Mouse (Mus musculus) midbrain, embryonic 10.5 days (tissue): ENCODE measurements around the gene Esrra. TPM values are rescaled to one million over a fixed set of nuclear protein-coding genes. Genes with fewer than 3 reads are reported as not detected.

Experiments used
- DNase-seq: peaks from one replicate; pipeline ENCODE4 v3.0.0-alpha.2; 2017; ENCODE audit warnings: low spot score
- H3K27ac ChIP-seq: fragments of 300-500 bp; sonication (generic); replicated peaks from 2 replicates; pipeline ENCODE4 v1.5.1; 2016; ENCODE audit warnings: mild to moderate bottlenecking
- H3K27me3 ChIP-seq: fragments of 300-500 bp; sonication (generic); 2 replicates; pipeline ENCODE4 v1.6.1; 2016; ENCODE audit warnings: low read depth, mild to moderate bottlenecking; ENCODE audit not compliant: poor library complexity, severe bottlenecking
- H3K36me3 ChIP-seq: fragments of 300-500 bp; sonication (generic); 2 replicates; pipeline ENCODE4 v1.6.1; 2016; ENCODE audit warnings: mild to moderate bottlenecking, moderate library complexity
- H3K4me1 ChIP-seq: fragments of 300-500 bp; sonication (generic); 2 replicates; pipeline ENCODE4 v1.6.1; 2016
- H3K4me3 ChIP-seq: fragments of 300-500 bp; sonication (generic); 2 replicates; pipeline ENCODE4 v1.5.1; 2016; ENCODE audit warnings: mild to moderate bottlenecking, moderate library complexity
- H3K9me3 ChIP-seq: fragments of 300-500 bp; sonication (generic); replicated peaks from 2 replicates; pipeline ENCODE4 v1.6.1; 2016; ENCODE audit warnings: mild to moderate bottlenecking
- WGBS: fragments of 180-500 bp; shearing (Covaris S2); methylation state at CpG from one replicate; pipeline ENCODE4 v1.1.7; 2016; 5-methylcytosine and 5-hydroxymethylcytosine counted together
- polyA plus RNA-seq: library from polyadenylated mRNA; unstranded; fragments of >200 nt; fragmentation: Nextera tagmentation; extraction: Ambion mirVana; gene quantifications from 2 replicates; pipeline ENCODE4 v1.2.1, GENCODE M21; 2016

Esrra gene
- polyA plus RNA-seq, 1 experiment from 2014 or later: 8.9 TPM

GRCm38 (mm10) chr19:6937541-6938465 is 16.2 kb upstream of the Esrra start:
- H3K9me3 ChIP-seq: no peaks in the 10 kb centered on the region
- peaks cover 63% of the 10 kb centered on the region for H3K27me3 ChIP-seq
- H3K4me3 ChIP-seq: no peak overlapping the region
- WGBS: 82% methylated on average over 16 of the region's 16 CpGs
- H3K27ac ChIP-seq: no peak overlapping the region
- no peak for DNase-seq
- peaks cover 48% of the 10 kb centered on the region for H3K4me1 ChIP-seq
- H3K36me3 ChIP-seq: 0 out of 2 replicates have a peak, but pooled peaks cover 2% of the 10 kb centered on the region

- 23% methylated on average over 3 of the region's 3 CpGs for WGBS
- peaks cover 78% of the 10 kb centered on the region for H3K27me3 ChIP-seq
- H3K9me3 ChIP-seq: no peaks in the 10 kb centered on the region
- 0 out of 2 replicates have a peak, but pooled peaks cover 2% of the 10 kb centered on the region for H3K36me3 ChIP-seq
- H3K27ac ChIP-seq: no peak overlapping the region
- no peak for DNase-seq
- H3K4me1 ChIP-seq: peaks cover 39% of the 10 kb centered on the region
- no peak overlapping the region for H3K4me3 ChIP-seq
Observed at GRCm38 (mm10) chr19:6936299-6936698, 14.7 kb upstream of the Esrra start.

GRCm38 (mm10) chr19:6934195-6934977 is 12.8 kb upstream of the Esrra start, which contains the start of gene Kcnk4:
Kcnk4 (minus strand) TSS chr19:6934515.
- Histone ChIP-seq H3K27me3 (peaks cover 85% of the 10 kb centered on the region), H3K4me3 (peak within 1 kb of the TSS; percentile 47), H3K27ac (no peak within 1 kb of the TSS; the same call in 1 of the 2 replicates), H3K4me1 (peaks cover 24% of the 10 kb centered on the region), H3K9me3 (no peaks in the 10 kb centered on the region), H3K36me3 (0 out of 2 replicates have a peak, but pooled peaks cover 2% of the 10 kb centered on the region)
- DNase-seq: no peak
- WGBS: 13% methylated on average over 20 of the region's 23 CpGs

GRCm38 (mm10) chr19:6933436-6934194 is 12.0 kb upstream of the Esrra start:
- WGBS: 3% methylated on average over 58 of the region's 58 CpGs
- Histone ChIP-seq H3K27me3 (peaks cover 85% of the 10 kb centered on the region), H3K4me1 (peaks cover 20% of the 10 kb centered on the region), H3K9me3 (no peaks in the 10 kb centered on the region), H3K36me3 (0 out of 2 replicates have a peak, but pooled peaks cover 2% of the 10 kb centered on the region), H3K4me3 (peak overlapping the region; percentile 47), H3K27ac (no peak overlapping the region; the same call in 1 of the 2 replicates)
- DNase-seq: no peak

- H3K4me1 ChIP-seq: peaks cover 23% of the 10 kb centered on the region
- 0 out of 2 replicates have a peak, but pooled peaks cover 1% of the 10 kb centered on the region for H3K36me3 ChIP-seq
- no peak overlapping the region for H3K27ac ChIP-seq
- H3K4me3 ChIP-seq: no peak overlapping the region
- no peaks in the 10 kb centered on the region for H3K9me3 ChIP-seq
- 18% methylated on average over 4 of the region's 4 CpGs for WGBS
- DNase-seq: no peak
- H3K27me3 ChIP-seq: peaks cover 85% of the 10 kb centered on the region
Observed at GRCm38 (mm10) chr19:6933102-6933435, 11.5 kb upstream of the Esrra start.

GRCm38 (mm10) chr19:6932018-6932417 is 10.4 kb upstream of the Esrra start:
- no peak for DNase-seq
- Histone ChIP-seq H3K9me3 (no peaks in the 10 kb centered on the region), H3K36me3 (no peaks in the 10 kb centered on the region), H3K27me3 (peaks cover 95% of the 10 kb centered on the region), H3K4me1 (peaks cover 32% of the 10 kb centered on the region), H3K4me3 (no peak overlapping the region), H3K27ac (no peak overlapping the region)
- WGBS: 48% methylated on average over 1 of the region's 1 CpGs

- Histone ChIP-seq H3K9me3 (no peaks in the 10 kb centered on the region; the same call in 1 of the 2 replicates), H3K27ac (no peak overlapping the region), H3K36me3 (no peaks in the 10 kb centered on the region), H3K4me3 (no peak overlapping the region), H3K4me1 (peaks cover 42% of the 10 kb centered on the region), H3K27me3 (peaks cover 100% of the 10 kb centered on the region)
- DNase-seq: no peak
- 0% methylated on average over 2 of the region's 2 CpGs for WGBS
Observed at GRCm38 (mm10) chr19:6931002-6931401, 9.4 kb upstream of the Esrra start.

- Histone ChIP-seq H3K27ac (no peak overlapping the region), H3K9me3 (no peaks in the 10 kb centered on the region; the same call in 1 of the 2 replicates), H3K4me1 (peaks cover 44% of the 10 kb centered on the region), H3K27me3 (peaks cover 100% of the 10 kb centered on the region), H3K4me3 (no peak overlapping the region; the same call in 1 of the 2 replicates), H3K36me3 (no peaks in the 10 kb centered on the region)
- no peak for DNase-seq
- 8% methylated on average over 9 of the region's 9 CpGs for WGBS
Observed at GRCm38 (mm10) chr19:6928080-6928479, 6.5 kb upstream of the Esrra start.

GRCm38 (mm10) chr19:6926559-6927255 is 5.1 kb upstream of the Esrra start:
- peak overlapping the region; percentile 42 for H3K4me3 ChIP-seq
- peaks cover 97% of the 10 kb centered on the region for H3K27me3 ChIP-seq
- DNase-seq: peak; percentile 45
- H3K4me1 ChIP-seq: peaks cover 54% of the 10 kb centered on the region
- no peak overlapping the region for H3K27ac ChIP-seq
- H3K9me3 ChIP-seq: no peaks in the 10 kb centered on the region; the same call in 1 of the 2 replicates
- H3K36me3 ChIP-seq: no peaks in the 10 kb centered on the region
- WGBS: 9% methylated on average over 26 of the region's 26 CpGs

- 5% methylated on average over 40 of the region's 40 CpGs for WGBS
- DNase-seq: no peak
- Histone ChIP-seq H3K4me3 (peak overlapping the region; percentile 24), H3K36me3 (no peaks in the 10 kb centered on the region), H3K9me3 (no peaks in the 10 kb centered on the region; the same call in 1 of the 2 replicates), H3K27ac (no peak overlapping the region), H3K27me3 (peaks cover 87% of the 10 kb centered on the region), H3K4me1 (peaks cover 54% of the 10 kb centered on the region)
Observed at GRCm38 (mm10) chr19:6925611-6926329, 4.2 kb upstream of the Esrra start.

- DNase-seq: no peak
- peak within 1 kb of the TSS; percentile 24 for H3K4me3 ChIP-seq
- WGBS: 6% methylated on average over 9 of the region's 9 CpGs
- H3K9me3 ChIP-seq: no peaks in the 10 kb centered on the region; the same call in 1 of the 2 replicates
- no peaks in the 10 kb centered on the region for H3K36me3 ChIP-seq
- H3K27me3 ChIP-seq: peaks cover 82% of the 10 kb centered on the region
- peaks cover 60% of the 10 kb centered on the region for H3K4me1 ChIP-seq
- H3K27ac ChIP-seq: no peak within 1 kb of the TSS
Observed at GRCm38 (mm10) chr19:6925307-6925573, 3.6 kb upstream of the Esrra start, which contains the start of gene Catsperz. Catsperz (minus strand) TSS chr19:6925380.
